Mouse (Mus musculus): Measurements from ENCODE around the gene Mapk1. TPM values are rescaled to one million over a fixed set of nuclear protein-coding genes. Genes with fewer than 3 reads are reported as not detected.

The Mapk1 gene
- 100 to 1,000 TPM; 522 to 547 TPM for total RNA-seq (2021)
- long read RNA-seq, experiment 1, full-length matches to known transcripts: 227 of 280 reads
- long read RNA-seq, experiment 1, partial matches to known transcripts: 30 of 280 reads
- long read RNA-seq, experiment 1, other reads (novel, unspliced or antisense): 23 of 280 reads
- long read RNA-seq, experiment 2, full-length matches to known transcripts: 319 of 412 reads
- long read RNA-seq, experiment 2, partial matches to known transcripts: 25 of 412 reads
- long read RNA-seq, experiment 2, other reads (novel, unspliced or antisense): 68 of 412 reads

DNA sequence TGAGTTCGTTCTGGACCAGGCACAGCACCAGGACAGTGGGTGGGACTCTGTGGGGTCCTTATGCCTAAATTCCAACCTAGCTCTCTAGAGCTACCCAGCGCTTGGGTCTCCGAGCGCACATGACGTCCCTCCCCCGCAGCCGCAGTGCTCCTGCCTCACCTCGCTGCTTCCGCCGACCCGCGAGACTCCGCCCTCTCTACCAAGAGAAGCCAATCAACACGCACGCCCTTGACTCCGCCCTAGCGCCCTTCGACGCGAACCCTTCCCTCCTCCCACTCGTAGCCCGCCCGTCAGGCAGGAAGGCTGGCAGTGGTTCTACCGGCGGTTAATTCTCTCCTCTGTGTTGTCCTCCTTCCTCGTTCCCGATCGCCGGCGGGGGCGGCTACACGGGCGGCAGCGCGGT is at the start of gene Mapk1:
Mapk1 (plus strand) TSS at position 252 of the 403 bp plus-strand sequence.
- Histone ChIP-seq H3K27ac (peak within 1 kb of the TSS; percentile 97), H3K4me3 (peak within 1 kb of the TSS; percentile 88)
- peak; percentile 97 for DNase-seq (ENCODE audit: low spot score in 2 of 2)
- no peak for TF ChIP-seq CTCF (conservative IDR thresholded peaks at IDR 0.05)

DNA sequence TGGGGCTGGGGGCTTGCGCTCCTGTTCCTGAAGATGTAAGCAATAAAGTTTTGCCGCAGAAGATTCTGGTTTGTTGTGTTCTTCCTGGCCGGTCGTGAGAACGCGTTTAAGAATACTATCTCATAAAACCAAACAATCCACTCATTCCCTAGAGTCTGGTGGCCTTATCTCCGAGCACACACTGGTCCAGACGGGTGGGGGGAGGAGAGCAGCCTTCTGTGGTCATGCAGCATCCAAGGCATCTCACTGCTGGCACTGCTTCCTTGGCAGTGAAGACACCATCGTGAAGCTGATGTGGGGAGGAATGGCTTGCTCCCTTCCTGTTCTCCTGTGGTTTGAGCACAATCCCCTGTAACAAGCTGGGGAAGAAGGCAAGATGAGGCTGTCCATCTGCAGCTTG is 43.6 kb upstream of the Mapk1 start:
- no peak for TF ChIP-seq CTCF (conservative IDR thresholded peaks at IDR 0.05)
- H3K4me3 ChIP-seq: no peak overlapping the region
- no peak for DNase-seq (ENCODE audit: low spot score in 2 of 2)
- no peak overlapping the region for H3K27ac ChIP-seq

DNA sequence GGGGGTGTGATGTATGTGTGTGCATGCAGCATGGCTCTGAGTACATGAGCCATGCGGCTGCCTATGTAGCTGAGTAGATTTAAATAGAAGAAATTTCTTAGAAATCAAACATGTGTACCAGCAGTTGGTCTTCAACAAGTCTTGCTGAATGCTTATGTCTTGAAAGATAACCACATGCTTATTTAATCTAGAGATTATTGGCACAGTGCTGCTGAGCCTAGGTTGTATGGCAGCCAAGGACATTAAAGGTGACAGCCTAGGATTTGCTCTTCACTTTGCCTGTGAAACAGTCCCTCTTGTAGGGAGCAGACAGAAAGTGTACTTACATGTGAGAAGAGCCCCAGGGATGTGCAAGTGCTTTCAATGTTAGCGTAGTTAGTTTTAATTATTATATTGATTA is 42.1 kb upstream of the Mapk1 start:
- no peak for TF ChIP-seq CTCF (conservative IDR thresholded peaks at IDR 0.05)
- Histone ChIP-seq H3K4me3 (no peak overlapping the region), H3K27ac (no peak overlapping the region)
- DNase-seq (ENCODE audit: low spot score in 2 of 2): no peak

DNA sequence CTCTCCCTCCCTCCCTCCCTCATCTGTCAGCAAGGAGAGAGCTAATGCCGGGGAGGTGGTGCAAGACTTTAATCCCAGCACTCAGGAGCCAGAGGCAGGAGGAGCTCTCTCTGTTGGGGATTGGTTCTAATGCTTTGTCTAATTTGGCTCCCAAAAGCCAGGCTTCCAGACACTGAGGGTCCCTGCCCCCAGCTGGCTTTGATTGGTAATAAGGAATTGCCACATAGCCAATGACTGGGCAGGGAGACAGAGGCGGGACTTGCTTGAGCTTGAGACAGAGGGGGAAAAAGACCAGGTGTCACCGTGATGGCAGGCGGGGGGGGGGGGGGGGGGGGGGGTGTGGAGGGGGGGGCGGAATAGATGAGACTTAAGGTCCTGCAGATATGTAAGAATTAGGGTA is 24.6 kb upstream of the Mapk1 start:
- no peak for TF ChIP-seq CTCF (conservative IDR thresholded peaks at IDR 0.05)
- no peak for DNase-seq (ENCODE audit: low spot score in 2 of 2)
- Histone ChIP-seq H3K4me3 (no peak overlapping the region), H3K27ac (no peak overlapping the region)

DNA sequence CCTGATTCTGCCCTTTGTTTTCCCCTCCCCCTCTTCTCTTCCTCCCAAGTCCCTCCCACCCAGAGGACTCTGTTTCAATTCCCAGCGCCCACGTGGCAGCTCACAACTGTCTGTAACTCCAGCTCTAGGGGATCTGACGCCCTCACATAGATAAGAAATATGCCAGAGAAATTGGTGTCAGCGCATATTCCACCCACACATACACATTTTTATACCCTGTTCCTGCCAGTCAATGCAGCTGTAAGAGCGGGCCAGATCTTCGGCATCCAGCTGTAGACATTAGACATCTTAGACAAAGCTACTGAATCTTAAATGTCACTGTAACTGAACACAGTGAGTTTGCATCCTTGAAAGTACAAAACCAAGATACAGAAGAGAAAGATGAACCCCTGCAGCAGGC is 23.3 kb upstream of the Mapk1 start:
- Histone ChIP-seq H3K27ac (no peak overlapping the region), H3K4me3 (no peak overlapping the region)
- DNase-seq (ENCODE audit: low spot score in 2 of 2): no peak
- no peak for TF ChIP-seq CTCF (conservative IDR thresholded peaks at IDR 0.05)

DNA sequence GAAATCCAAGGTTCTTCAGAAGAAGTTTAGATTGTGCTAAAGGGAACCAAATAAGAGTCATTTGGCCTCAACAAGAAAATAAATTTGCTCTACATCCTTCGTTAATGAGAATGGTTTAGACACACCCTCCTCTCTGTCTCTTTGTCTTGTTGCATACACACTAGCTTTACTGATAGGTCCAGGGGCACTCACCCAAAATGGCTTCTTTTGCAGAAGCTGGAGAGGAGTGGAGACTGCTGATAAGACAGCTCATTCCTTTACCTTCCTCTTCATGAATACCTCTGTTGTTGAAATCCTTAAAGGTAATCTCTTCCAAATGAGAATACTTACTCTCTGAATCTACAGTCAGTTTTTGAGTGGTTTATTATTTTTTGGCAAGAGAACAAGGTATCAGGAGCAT is 18.0 kb upstream of the Mapk1 start:
- no peak for TF ChIP-seq CTCF (conservative IDR thresholded peaks at IDR 0.05)
- DNase-seq (ENCODE audit: low spot score in 2 of 2): no peak
- Histone ChIP-seq H3K4me3 (no peak overlapping the region), H3K27ac (no peak overlapping the region)

DNA sequence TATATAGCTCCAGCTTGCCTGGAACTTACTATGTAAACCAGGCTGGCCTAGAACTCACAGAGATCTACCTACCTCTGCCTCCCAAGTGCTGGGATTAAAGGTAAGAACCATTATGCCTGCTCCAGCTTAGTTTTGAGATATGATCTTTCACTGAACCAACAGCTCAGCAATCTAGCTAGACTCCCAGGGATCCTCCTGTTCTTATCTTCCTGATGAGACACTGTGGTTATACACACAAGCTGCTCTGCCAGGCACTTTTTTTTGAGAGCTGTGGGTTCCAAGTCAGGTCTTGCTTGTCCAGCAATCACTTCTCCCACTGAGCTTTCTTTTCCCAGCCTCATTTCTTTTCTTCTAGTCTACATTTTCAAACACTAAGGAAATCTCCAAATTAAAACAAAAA is 16.9 kb upstream of the Mapk1 start:
- no peak for DNase-seq (ENCODE audit: low spot score in 2 of 2)
- TF ChIP-seq CTCF (conservative IDR thresholded peaks at IDR 0.05): no peak
- no peak overlapping the region for H3K27ac ChIP-seq

DNA sequence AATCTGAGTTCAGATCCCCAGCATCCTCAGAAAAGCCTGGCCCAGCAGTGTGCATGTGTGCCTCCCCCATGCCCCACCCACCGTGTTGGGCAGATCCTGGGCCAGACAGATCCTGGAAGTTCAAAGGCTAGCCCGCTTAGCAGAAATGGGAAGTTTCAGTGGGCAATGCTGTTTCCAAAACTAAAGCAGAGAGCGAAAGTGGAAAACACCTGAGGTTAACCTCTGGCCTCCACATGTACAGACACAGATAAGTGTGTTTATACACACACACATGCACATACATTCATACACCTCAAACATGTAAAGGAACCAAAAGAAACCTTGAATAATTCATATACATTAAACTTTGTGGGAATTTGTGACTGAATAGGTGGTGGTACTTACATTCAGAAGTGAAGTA is 5.1 kb upstream of the Mapk1 start:
- TF ChIP-seq CTCF (conservative IDR thresholded peaks at IDR 0.05): no peak
- no peak overlapping the region for H3K4me3 ChIP-seq
- no peak for DNase-seq (ENCODE audit: low spot score in 2 of 2)
- no peak overlapping the region for H3K27ac ChIP-seq

More for the DNA sequence above, 16.9 kb upstream of the Mapk1 start:
- no peak overlapping the region for H3K4me3 ChIP-seq

DNA sequence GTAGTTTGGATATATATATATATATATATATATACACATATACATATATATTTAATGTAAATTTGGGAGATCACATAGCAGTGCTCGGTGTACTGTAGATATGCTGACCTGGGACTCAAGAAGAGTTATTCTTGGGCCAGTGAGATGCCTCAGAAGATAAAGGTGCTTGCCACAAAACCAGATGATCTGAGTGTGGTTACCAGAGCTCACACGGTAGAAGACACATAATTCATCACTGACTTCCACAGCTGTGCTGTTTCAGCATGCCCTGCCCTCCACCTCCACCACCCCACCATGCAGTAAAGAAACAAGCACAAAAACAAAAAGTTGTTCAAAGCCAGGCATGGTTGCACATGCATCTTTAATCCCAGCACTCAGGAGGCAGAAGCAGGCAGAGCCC is 4.4 kb upstream of the Mapk1 start:
- Histone ChIP-seq H3K4me3 (no peak overlapping the region), H3K27ac (no peak overlapping the region)
- DNase-seq (ENCODE audit: low spot score in 2 of 2): no peak
- no peak for TF ChIP-seq CTCF (conservative IDR thresholded peaks at IDR 0.05)

DNA sequence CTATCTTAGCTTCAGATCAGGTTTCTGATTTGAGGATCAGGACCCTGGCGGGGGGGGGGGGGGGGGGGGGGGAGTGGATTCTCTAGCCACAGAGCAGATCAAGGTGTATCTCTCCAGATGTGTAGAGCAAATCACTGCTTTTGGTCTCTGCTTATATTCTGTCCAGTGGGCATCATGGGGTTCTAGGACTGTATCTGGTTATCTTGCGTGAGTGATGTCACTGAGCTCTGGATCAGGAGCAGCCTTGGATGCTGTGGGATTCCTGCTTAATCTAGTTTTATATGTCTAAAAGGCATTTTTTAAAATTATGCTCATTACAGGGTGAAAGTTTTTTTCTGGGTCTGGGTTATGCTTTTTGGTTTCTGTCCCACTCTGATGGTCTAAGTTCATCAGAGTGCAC is 546 bp upstream of the Mapk1 start:
- Histone ChIP-seq H3K4me3 (peak overlapping the region; percentile 88), H3K27ac (peak overlapping the region; percentile 97)
- TF ChIP-seq CTCF (conservative IDR thresholded peaks at IDR 0.05): no peak
- DNase-seq (ENCODE audit: low spot score in 2 of 2): no peak

DNA sequence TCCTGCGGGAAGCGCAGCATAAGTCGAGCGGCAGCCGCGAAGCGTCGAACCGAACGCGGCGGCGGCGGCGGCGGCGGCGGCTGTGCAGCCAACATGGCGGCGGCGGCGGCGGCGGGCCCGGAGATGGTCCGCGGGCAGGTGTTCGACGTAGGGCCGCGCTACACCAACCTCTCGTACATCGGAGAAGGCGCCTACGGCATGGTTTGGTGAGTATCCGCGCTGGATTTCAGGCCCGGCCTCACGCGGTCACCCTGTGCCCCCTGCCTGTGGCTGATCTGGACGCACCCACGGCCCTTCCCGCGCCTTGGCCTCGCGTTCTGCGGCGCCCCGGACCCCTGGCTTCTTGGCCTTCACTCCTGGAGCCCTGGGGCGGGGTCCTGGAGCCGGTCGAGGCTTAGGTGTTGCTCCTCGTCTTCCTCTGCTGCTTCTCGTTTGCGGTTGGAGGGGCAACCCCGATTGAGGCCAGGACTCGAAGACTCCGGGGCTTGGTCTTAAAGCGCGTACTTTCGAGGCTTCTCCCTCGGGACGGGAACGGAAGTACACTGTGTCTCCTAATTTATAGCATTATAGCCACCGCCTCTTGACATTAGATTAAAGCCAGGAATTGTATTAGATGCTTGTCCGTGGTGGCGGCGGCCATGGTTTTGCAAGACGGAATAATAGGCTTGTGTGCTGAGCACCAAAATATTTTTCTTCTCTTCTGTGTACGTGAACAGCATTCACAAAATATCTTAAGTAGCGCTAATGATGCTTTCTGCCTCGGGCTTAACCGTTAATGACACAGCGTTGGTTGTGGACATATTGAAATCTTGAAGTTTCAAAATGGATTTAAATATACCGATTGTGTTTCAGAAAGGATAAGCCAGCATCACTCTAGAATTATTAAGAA is 596 bp downstream of the Mapk1 start:
- peak overlapping the region; percentile 88 for H3K4me3 ChIP-seq
- DNase-seq (ENCODE audit: low spot score in 2 of 2): no peak
- H3K27ac ChIP-seq: peak overlapping the region; percentile 97
- TF ChIP-seq CTCF (conservative IDR thresholded peaks at IDR 0.05): no peak

DNA sequence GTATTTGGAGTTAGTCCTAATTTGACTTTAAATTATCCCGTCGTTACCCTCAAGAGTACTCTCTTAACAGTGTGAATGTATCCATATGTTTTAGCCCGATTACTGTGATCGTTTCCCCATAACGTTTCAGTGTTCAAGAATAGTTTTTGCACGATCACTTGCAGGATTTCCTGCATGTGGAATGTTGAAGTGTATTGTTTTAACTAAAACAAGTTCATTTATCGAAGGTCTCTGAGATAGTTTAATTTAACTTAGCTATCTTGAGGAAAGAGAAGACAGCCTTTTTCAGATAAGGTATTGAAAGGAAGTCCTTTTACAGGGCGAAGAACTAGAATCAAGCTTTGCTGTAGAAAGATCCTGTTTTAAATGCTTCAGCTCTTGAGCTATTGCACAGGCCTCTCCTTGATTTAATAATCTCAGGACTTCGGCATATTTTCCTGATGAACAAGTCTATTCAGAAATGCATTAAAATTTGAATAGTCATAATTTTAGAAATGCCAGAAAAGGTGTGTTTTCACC is 1.3 kb downstream of the Mapk1 start:
- Histone ChIP-seq H3K27ac (peak overlapping the region; percentile 97), H3K4me3 (peak overlapping the region; percentile 88)
- no peak for DNase-seq (ENCODE audit: low spot score in 2 of 2)
- no peak for TF ChIP-seq CTCF (conservative IDR thresholded peaks at IDR 0.05)

DNA sequence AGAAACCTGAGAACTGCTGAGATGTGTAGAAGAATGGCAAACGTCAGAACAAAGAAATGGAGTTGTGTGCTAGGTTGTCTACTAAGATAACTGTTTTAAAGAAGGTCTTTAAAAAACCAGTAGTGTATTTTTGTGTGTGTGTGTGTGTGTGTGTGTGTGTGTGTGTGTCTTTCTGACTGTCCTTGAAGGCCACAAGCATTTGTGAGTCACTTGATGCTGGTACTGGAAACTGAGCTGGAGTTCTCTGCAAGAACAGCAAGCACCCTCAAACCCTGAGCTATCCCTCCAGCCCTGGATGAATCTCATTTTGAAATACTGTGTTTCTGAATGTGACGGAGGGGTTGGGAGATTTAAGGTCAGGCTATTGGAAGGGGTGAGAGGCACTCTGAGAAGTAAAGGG is 4.1 kb downstream of the Mapk1 start:
- peak overlapping the region; percentile 88; the same call in 1 of the 2 replicates for H3K4me3 ChIP-seq
- no peak for DNase-seq (ENCODE audit: low spot score in 2 of 2)
- no peak overlapping the region for H3K27ac ChIP-seq
- TF ChIP-seq CTCF (conservative IDR thresholded peaks at IDR 0.05): no peak

All from layer of hippocampus, adult 2 months (tissue).